Mouse (Mus musculus): ENCODE results near the gene Fbxl16. TPM values are rescaled to one million over a fixed set of nuclear protein-coding genes. Genes with fewer than 3 reads are reported as not detected.

Gene Fbxl16
- polyA plus RNA-seq, 1 experiment from 2014 or later = 24.8 TPM

Small RNA genes within 50 kb of the gene (microRNA-seq; reads per million reads assigned to microRNA genes)
- gene Mir3082 = not detected
- gene Mir6966 = not detected

Other genes with a start within 250 kb of the Fbxl16 start
- 3.2 and 4.7 TPM in 2 replicates for gene Sox8, start 238.4 kb upstream of the Fbxl16 start, polyA plus RNA-seq (2016; fragmentation: Nextera tagmentation; extraction: Ambion mirVana)
- 20.5 and 21.5 TPM in 2 replicates for gene Lmf1, start 230.0 kb upstream of the Fbxl16 start, polyA plus RNA-seq (2016; fragmentation: Nextera tagmentation; extraction: Ambion mirVana)
- 0.85 and 1.5 TPM in 2 replicates for gene Gng13, start 91.9 kb upstream of the Fbxl16 start, polyA plus RNA-seq (2016; fragmentation: Nextera tagmentation; extraction: Ambion mirVana)
- gene Chtf18, start 81.7 kb upstream of the Fbxl16 start, polyA plus RNA-seq (2016; fragmentation: Nextera tagmentation; extraction: Ambion mirVana) = 31.4 and 34.5 TPM in 2 replicates
- 18.1 and 19.4 TPM in 2 replicates for gene Rpusd1, start 81.4 kb upstream of the Fbxl16 start, polyA plus RNA-seq (2016; fragmentation: Nextera tagmentation; extraction: Ambion mirVana)
- not detected in 2 replicates for gene Mslnl, start 73.0 kb upstream of the Fbxl16 start, polyA plus RNA-seq (2016; fragmentation: Nextera tagmentation; extraction: Ambion mirVana)
- gene Msln, start 54.7 kb upstream of the Fbxl16 start, polyA plus RNA-seq (2016; fragmentation: Nextera tagmentation; extraction: Ambion mirVana) = 0.19 and 0.27 TPM in 2 replicates
- gene Narfl, start 35.3 kb upstream of the Fbxl16 start, polyA plus RNA-seq (2016; fragmentation: Nextera tagmentation; extraction: Ambion mirVana) = 24.8 and 24.9 TPM in 2 replicates
- 114 and 116 TPM in 2 replicates for gene Haghl, start 23.4 kb upstream of the Fbxl16 start, polyA plus RNA-seq (2016; fragmentation: Nextera tagmentation; extraction: Ambion mirVana)
- 0.40 and 0.68 TPM in 2 replicates for gene Ccdc78, start 22.5 kb upstream of the Fbxl16 start, polyA plus RNA-seq (2016; fragmentation: Nextera tagmentation; extraction: Ambion mirVana)
- gene Fam173a, start 16.2 kb upstream of the Fbxl16 start, polyA plus RNA-seq (2016; fragmentation: Nextera tagmentation; extraction: Ambion mirVana) = 81.8 and 86.1 TPM in 2 replicates
- gene AC134908.4, start 13.4 kb upstream of the Fbxl16 start, polyA plus RNA-seq (2016; fragmentation: Nextera tagmentation; extraction: Ambion mirVana) = not detected in 2 replicates
- 59.1 and 68.8 TPM in 2 replicates for gene Metrn, start 11.9 kb upstream of the Fbxl16 start, polyA plus RNA-seq (2016; fragmentation: Nextera tagmentation; extraction: Ambion mirVana)
- gene Wdr24, start 14.5 kb downstream of the Fbxl16 start, polyA plus RNA-seq (2016; fragmentation: Nextera tagmentation; extraction: Ambion mirVana) = 28.3 and 28.5 TPM in 2 replicates
- 70.7 and 71.1 TPM in 2 replicates for gene Jmjd8, start 19.8 kb downstream of the Fbxl16 start, polyA plus RNA-seq (2016; fragmentation: Nextera tagmentation; extraction: Ambion mirVana)
- gene Stub1, start 24.3 kb downstream of the Fbxl16 start, polyA plus RNA-seq (2016; fragmentation: Nextera tagmentation; extraction: Ambion mirVana) = 277 and 283 TPM in 2 replicates
- 5.8 and 6.0 TPM in 2 replicates for gene Rhbdl1, start 28.2 kb downstream of the Fbxl16 start, polyA plus RNA-seq (2016; fragmentation: Nextera tagmentation; extraction: Ambion mirVana)
- gene Gm20683, start 32.7 kb downstream of the Fbxl16 start, polyA plus RNA-seq (2016; fragmentation: Nextera tagmentation; extraction: Ambion mirVana) = 2.5 and 3.7 TPM in 2 replicates
- gene Rhot2, start 35.8 kb downstream of the Fbxl16 start, polyA plus RNA-seq (2016; fragmentation: Nextera tagmentation; extraction: Ambion mirVana) = 17.7 and 21.1 TPM in 2 replicates
- gene Wdr90, start 52.4 kb downstream of the Fbxl16 start, polyA plus RNA-seq (2016; fragmentation: Nextera tagmentation; extraction: Ambion mirVana) = 38.1 and 38.5 TPM in 2 replicates
- gene Mcrip2, start 59.7 kb downstream of the Fbxl16 start, polyA plus RNA-seq (2016; fragmentation: Nextera tagmentation; extraction: Ambion mirVana) = 6.8 and 8.5 TPM in 2 replicates
- gene Mettl26, start 66.0 kb downstream of the Fbxl16 start, polyA plus RNA-seq (2016; fragmentation: Nextera tagmentation; extraction: Ambion mirVana) = 59.5 and 65.2 TPM in 2 replicates
- gene Wfikkn1, start 71.8 kb downstream of the Fbxl16 start, polyA plus RNA-seq (2016; fragmentation: Nextera tagmentation; extraction: Ambion mirVana) = 0.52 and 0.60 TPM in 2 replicates
- 38.0 and 38.8 TPM in 2 replicates for gene Rab40c, start 110.6 kb downstream of the Fbxl16 start, polyA plus RNA-seq (2016; fragmentation: Nextera tagmentation; extraction: Ambion mirVana)
- 54.1 and 54.5 TPM in 2 replicates for gene Pigq, start 135.9 kb downstream of the Fbxl16 start, polyA plus RNA-seq (2016; fragmentation: Nextera tagmentation; extraction: Ambion mirVana)
- gene Nhlrc4, start 135.9 kb downstream of the Fbxl16 start, polyA plus RNA-seq (2016; fragmentation: Nextera tagmentation; extraction: Ambion mirVana) = 0.26 and 0.61 TPM in 2 replicates
- gene A930017K11Rik, start 143.5 kb downstream of the Fbxl16 start, polyA plus RNA-seq (2016; fragmentation: Nextera tagmentation; extraction: Ambion mirVana) = 0.13 and 0.14 TPM in 2 replicates
- gene Capn15, start 176.7 kb downstream of the Fbxl16 start, polyA plus RNA-seq (2016; fragmentation: Nextera tagmentation; extraction: Ambion mirVana) = 30.4 and 30.6 TPM in 2 replicates